Mouse (Mus musculus): ENCODE measurements around the gene Pif1.

DNA sequence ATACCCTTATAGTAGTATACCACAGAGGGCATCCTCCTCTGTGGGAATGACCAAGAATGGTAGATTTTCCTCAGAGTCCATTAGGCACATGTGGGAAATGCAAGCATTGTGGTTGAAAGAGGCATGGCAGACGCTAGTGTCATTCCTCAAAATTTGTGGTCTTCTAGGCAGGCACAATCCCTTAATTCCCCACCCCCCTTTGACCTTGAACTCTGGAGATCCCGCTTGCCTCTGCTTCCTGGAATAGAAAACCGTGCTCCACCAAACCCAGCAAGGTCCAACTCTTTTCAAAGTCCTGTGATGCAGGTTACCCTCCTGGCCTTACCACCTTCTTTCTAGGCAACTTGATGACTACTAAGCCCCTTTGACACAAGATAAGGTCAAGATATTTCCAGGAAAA, 5.8 kb downstream of the Pif1 start:
- TF ChIP-seq GATA1 (IDR thresholded peaks at IDR 0.05; ENCODE audit: borderline replicate concordance, low read length) = no peak
- TF ChIP-seq FLI1 (IDR thresholded peaks at IDR 0.05; ENCODE audit: low read length) = no peak

Measured in megakaryocyte, embryonic 14.5 days (primary cell).